ENCODE assay signal across 16 mouse cellular contexts in the genomic region with DNA sequence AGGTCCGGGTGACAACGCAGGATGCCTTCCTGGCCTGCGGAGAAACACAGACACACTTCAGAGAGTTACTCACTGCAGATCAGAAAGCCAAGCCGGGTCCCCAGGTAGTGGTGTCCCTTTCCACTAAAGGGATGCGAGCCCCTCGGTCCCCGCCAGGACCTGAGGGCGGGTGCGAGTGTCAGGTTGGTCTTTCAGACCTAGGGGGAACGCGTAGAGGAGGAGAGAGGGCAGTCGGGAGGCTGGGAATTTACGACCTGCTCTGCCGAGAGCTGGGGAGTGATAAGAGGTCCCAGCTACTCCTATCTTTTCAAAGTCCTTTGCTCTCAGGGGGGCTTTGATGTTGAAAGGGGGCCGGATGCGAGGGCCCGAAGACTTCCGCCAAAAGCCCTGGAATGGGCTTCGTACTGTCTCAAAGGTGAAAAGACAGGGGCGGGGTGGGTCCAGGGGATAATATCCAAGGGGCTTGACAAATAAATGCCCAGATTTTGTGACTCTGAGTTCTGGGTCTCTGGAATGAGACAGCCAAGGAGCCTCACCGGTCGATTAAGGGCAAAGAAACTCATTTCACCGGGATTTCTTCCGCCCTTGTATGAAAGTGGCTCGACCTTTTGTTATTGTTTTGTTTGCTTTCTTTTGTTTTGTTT. TPM values are rescaled to one million over a fixed set of nuclear protein-coding genes. Genes with fewer than 3 reads are reported as not detected.
DNase-seq lines count a peak whose midpoint lies in the region; ATAC-seq lines count a peak whose summit lies in the region.
"Had no signal": no experiment of that assay in that cellular context is flagged by ENCODE, and none has a peak within 500 bp of the region (broad histone marks: within the 10 kb centered on the region; RNA-seq: fewer than 3 reads in every experiment).

No protein-coding gene starts in this region.

- intact Hi-C loops in heart, postnatal 10 days (cut with DNase I) = loop anchor here (5.0 to 10.0 kb wide), 2 partner anchors 88 to 641 kb away; no protein-coding TSS in a partner anchor

- H3K9ac ChIP-seq in heart, embryonic 14.5 days (ENCODE audit: low read length) = no peak overlapping the region
- no peak overlapping the region for H3K9ac ChIP-seq in embryonic facial prominence, embryonic 13.5 days
- H3K9ac ChIP-seq: forebrain, embryonic 13.5 days had no signal

- peaks cover 0 to 3% of the 10 kb centered on the region in 2 experiments; a peak in 2 of 4 replicates for H3K4me1 ChIP-seq in heart, embryonic 14.5 days (ENCODE audit: control insufficient read depth in 2 of 2, insufficient read depth in 2 of 2, low read length in 2 of 2)
- peaks cover 9% of the 10 kb centered on the region for H3K4me1 ChIP-seq in megakaryocyte, embryonic 14.5 days
- H3K4me1 ChIP-seq in embryonic facial prominence, embryonic 13.5 days = peaks cover 6% of the 10 kb centered on the region; the same call in 1 of the 2 replicates
- H3K4me1 ChIP-seq in limb, embryonic 10.5 days = peaks cover 15% of the 10 kb centered on the region
- H3K4me1 ChIP-seq: forebrain, embryonic 13.5 days had no signal

- ATAC-seq in heart, embryonic 14.5 days (ENCODE audit: insufficient number of reproducible peaks, insufficient read depth, low FRiP score, low read depth) = no peak
- no peak for ATAC-seq in megakaryocyte, adult 5-6 weeks (ENCODE audit: poor library complexity, severe bottlenecking)
- ATAC-seq in embryonic facial prominence, embryonic 13.5 days (ENCODE audit: insufficient number of reproducible peaks, insufficient read depth, low FRiP score, low TSS enrichment, low read depth) = no peak
- no peak for ATAC-seq in erythroid progenitor cell, adult 5-6 weeks (replicated peaks; ENCODE audit: low FRiP score, poor library complexity, severe bottlenecking)
- ATAC-seq: forebrain, embryonic 13.5 days had no signal

- H3K4me3 ChIP-seq in heart, embryonic 14.5 days (ENCODE audit: control insufficient read depth in 1 of 2, insufficient read depth in 1 of 2, low read depth in 1 of 2, low read length in 2 of 2) = peak overlapping the region; percentile 10 to 21
- H3K4me3 ChIP-seq in megakaryocyte, embryonic 14.5 days (replicated peaks) = peak overlapping the region; percentile 86
- H3K4me3 ChIP-seq in embryonic facial prominence, embryonic 13.5 days = peak overlapping the region; percentile 1; the same call in 1 of the 2 replicates
- peak overlapping the region; percentile 21; the same call in 1 of the 2 replicates for H3K4me3 ChIP-seq in limb, embryonic 10.5 days
- H3K4me3 ChIP-seq: forebrain, embryonic 13.5 days; left cerebral cortex, adult 2 months had no signal

- H3K27ac ChIP-seq in heart, embryonic 14.5 days (replicated peaks in 1 of 2; ENCODE audit: control insufficient read depth in 1 of 2, insufficient read depth in 1 of 2, low read depth in 2 of 2, low read length in 2 of 2) = no peak overlapping the region
- H3K27ac ChIP-seq in embryonic facial prominence, embryonic 13.5 days = no peak overlapping the region
- no peak overlapping the region for H3K27ac ChIP-seq in limb, embryonic 10.5 days
- H3K27ac ChIP-seq: forebrain, embryonic 13.5 days; left cerebral cortex, adult 2 months had no signal

- peak overlapping the region; percentile 42 for H3K4me2 ChIP-seq in heart, embryonic 14.5 days (ENCODE audit: low read length)
- 0 out of 2 replicates have a peak overlapping the region, but pooled peaks have one; percentile 9 for H3K4me2 ChIP-seq in embryonic facial prominence, embryonic 13.5 days
- H3K4me2 ChIP-seq: forebrain, embryonic 13.5 days had no signal

- H3K27me3 ChIP-seq in heart, embryonic 14.5 days (ENCODE audit: control insufficient read depth, insufficient read depth, low read length) = peaks cover 94% of the 10 kb centered on the region
- peaks cover 86% of the 10 kb centered on the region for H3K27me3 ChIP-seq in megakaryocyte, embryonic 14.5 days (replicated peaks)
- peaks cover 100% of the 10 kb centered on the region for H3K27me3 ChIP-seq in embryonic facial prominence, embryonic 13.5 days
- peaks cover 99% of the 10 kb centered on the region for H3K27me3 ChIP-seq in limb, embryonic 10.5 days (ENCODE audit: low read depth, poor library complexity, severe bottlenecking)

- WGBS in heart, embryonic 14.5 days = 1% methylated on average over 25 of the region's 25 CpGs
- WGBS in embryonic facial prominence, embryonic 13.5 days = 2% methylated on average over 25 of the region's 25 CpGs
- under 1% methylated on average over 25 of the region's 25 CpGs for WGBS in limb, embryonic 10.5 days

- no peaks in the 10 kb centered on the region for H3K9me3 ChIP-seq in heart, embryonic 14.5 days (ENCODE audit: control insufficient read depth, low read length)
- no peaks in the 10 kb centered on the region for H3K9me3 ChIP-seq in megakaryocyte, embryonic 14.5 days
- H3K9me3 ChIP-seq in embryonic facial prominence, embryonic 13.5 days = no peaks in the 10 kb centered on the region
- no peaks in the 10 kb centered on the region for H3K9me3 ChIP-seq in limb, embryonic 10.5 days (replicated peaks)
- H3K9me3 ChIP-seq: forebrain, embryonic 13.5 days had no signal

- H3K36me3 ChIP-seq in heart, embryonic 14.5 days (ENCODE audit: control insufficient read depth, insufficient read depth, low read length) = no peaks in the 10 kb centered on the region
- no peaks in the 10 kb centered on the region for H3K36me3 ChIP-seq in megakaryocyte, embryonic 14.5 days (replicated peaks; ENCODE audit: low read length)
- no peaks in the 10 kb centered on the region for H3K36me3 ChIP-seq in embryonic facial prominence, embryonic 13.5 days
- no peaks in the 10 kb centered on the region for H3K36me3 ChIP-seq in limb, embryonic 10.5 days

- no peak for DNase-seq in heart, postnatal 10 days
- DNase-seq in limb, embryonic 10.5 days (ENCODE audit: low spot score) = no peak
- DNase-seq: gastrocnemius, postnatal 25 days; lung, postnatal 10 days; right cerebral cortex, postnatal 25 days had no signal

RNA-seq across cellular contexts. Expression of a gene that starts 6.7 kb away (rescaled TPM):
- not detected in 2 replicates for polyA plus RNA-seq in heart, embryonic 14.5 days (2014; fragmentation: Nextera tagmentation; extraction: Ambion mirVana)
- total RNA-seq in heart, postnatal 10 days (2021) = not detected
- not detected in 2 replicates for polyA plus RNA-seq in megakaryocyte, embryonic 14.5 days (2012; ENCODE audit: insufficient read depth, low replicate concordance)
- total RNA-seq in megakaryocyte, adult 5-6 weeks (2015) = not detected in 2 replicates
- total RNA-seq in megakaryocyte, adult 5-6 weeks (2017) = not detected in 2 replicates
- not detected in 2 replicates for polyA plus RNA-seq in embryonic facial prominence, embryonic 13.5 days (2015; fragmentation: Nextera tagmentation; extraction: Ambion mirVana)
- polyA plus RNA-seq in limb, embryonic 10.5 days (2016; fragmentation: Nextera tagmentation; extraction: Ambion mirVana) = not detected in 2 replicates
- total RNA-seq in erythroid progenitor cell, adult 5-6 weeks (2015; ENCODE audit: low replicate concordance) = not detected in 2 replicates
- total RNA-seq in erythroid progenitor cell, adult 5-6 weeks (2017; ENCODE audit: low replicate concordance) = not detected in 2 replicates
- total RNA-seq: gastrocnemius, postnatal 25 days; left cerebral cortex, adult 2 months; monocyte, adult 5-6 weeks had no signal
- polyA plus RNA-seq: forebrain, embryonic 13.5 days; stomach, embryonic 16.5 days had no signal

RNA-seq across cellular contexts. Expression of a gene that starts 8.5 kb away (rescaled TPM):
- polyA plus RNA-seq in heart, embryonic 14.5 days (2014; fragmentation: Nextera tagmentation; extraction: Ambion mirVana) = not detected in 2 replicates
- total RNA-seq in heart, postnatal 10 days (2021) = not detected
- not detected in 2 replicates for polyA plus RNA-seq in megakaryocyte, embryonic 14.5 days (2012; ENCODE audit: insufficient read depth, low replicate concordance)
- total RNA-seq in megakaryocyte, adult 5-6 weeks (2015) = not detected in 2 replicates
- not detected in 2 replicates for total RNA-seq in megakaryocyte, adult 5-6 weeks (2017)
- 0.56 TPM in 1 of 2 replicates, not detected in the other for polyA plus RNA-seq in embryonic facial prominence, embryonic 13.5 days (2015; fragmentation: Nextera tagmentation; extraction: Ambion mirVana)
- 0.06 and 0.16 TPM in 2 replicates for polyA plus RNA-seq in limb, embryonic 10.5 days (2016; fragmentation: Nextera tagmentation; extraction: Ambion mirVana)
- total RNA-seq in erythroid progenitor cell, adult 5-6 weeks (2015; ENCODE audit: low replicate concordance) = not detected in 2 replicates
- total RNA-seq in erythroid progenitor cell, adult 5-6 weeks (2017; ENCODE audit: low replicate concordance) = not detected in 2 replicates
- total RNA-seq: adrenal gland, postnatal 14 days; gastrocnemius, postnatal 25 days; left cerebral cortex, adult 2 months; liver, adult 2 months; monocyte, adult 5-6 weeks had no signal
- polyA plus RNA-seq: forebrain, embryonic 13.5 days had no signal

RNA-seq across cellular contexts. Expression of a gene that starts 45.8 kb away (rescaled TPM):
- not detected in 2 replicates for polyA plus RNA-seq in heart, embryonic 14.5 days (2014; fragmentation: Nextera tagmentation; extraction: Ambion mirVana)
- not detected for total RNA-seq in heart, postnatal 10 days (2021)
- not detected in 2 replicates for polyA plus RNA-seq in megakaryocyte, embryonic 14.5 days (2012; ENCODE audit: insufficient read depth, low replicate concordance)
- not detected in 2 replicates for total RNA-seq in megakaryocyte, adult 5-6 weeks (2015)
- not detected in 2 replicates for total RNA-seq in megakaryocyte, adult 5-6 weeks (2017)
- polyA plus RNA-seq in embryonic facial prominence, embryonic 13.5 days (2015; fragmentation: Nextera tagmentation; extraction: Ambion mirVana) = not detected in 2 replicates
- not detected in 2 replicates for polyA plus RNA-seq in limb, embryonic 10.5 days (2016; fragmentation: Nextera tagmentation; extraction: Ambion mirVana)
- total RNA-seq in erythroid progenitor cell, adult 5-6 weeks (2015; ENCODE audit: low replicate concordance) = not detected in 2 replicates
- not detected in 2 replicates for total RNA-seq in erythroid progenitor cell, adult 5-6 weeks (2017; ENCODE audit: low replicate concordance)
- total RNA-seq: adrenal gland, postnatal 14 days; gastrocnemius, postnatal 25 days; left cerebral cortex, adult 2 months; liver, adult 2 months; monocyte, adult 5-6 weeks had no signal
- polyA plus RNA-seq: forebrain, embryonic 13.5 days; liver, adult 2 months had no signal

Comparison
In these comparisons a context has a peak if more than half of its experiments do, and no peak if none do; other contexts are left out.
1. H3K4me3 ChIP-seq: peak in every context shown above with its lines; median percentile 86 in megakaryocyte, embryonic 14.5 days; 21 in limb, embryonic 10.5 days; 16 in heart, embryonic 14.5 days; 1 in embryonic facial prominence, embryonic 13.5 days.